Mouse (Mus musculus): ENCODE measurements at regions not wholly inside any gene's neighbourhood (a gene's known extent, or its start where the extent isn't known, plus 50 kb on each side); places are given as distances from the start of the nearest gene placed in this dataset.

GRCm38 (mm10) chr16:78101415-78102326, 199.6 kb upstream of the Cxadr start:
- no peak overlapping the region for H3K27ac ChIP-seq
- DNase-seq (ENCODE audit: low read depth in 3 of 3, low spot score in 3 of 3) (no peak), ATAC-seq (ENCODE audit: insufficient read depth) (no peak)
- no peaks in the 10 kb centered on the region for H3K27me3 ChIP-seq (ENCODE audit: control insufficient read depth, insufficient read depth, low read length)
- no peak overlapping the region for H3K4me2 ChIP-seq (ENCODE audit: low read depth)
- no peaks in the 10 kb centered on the region for H3K36me3 ChIP-seq (replicated peaks; ENCODE audit: control insufficient read depth, insufficient read depth, low read depth)
- no peaks in the 10 kb centered on the region for H3K4me1 ChIP-seq (replicated peaks; ENCODE audit: control insufficient read depth in 2 of 2, insufficient read depth in 2 of 2, low read length in 1 of 2)
- WGBS (ENCODE audit: insufficient replicate concordance) = 52% methylated on average over 14 of the region's 14 CpGs
- H3K9me3 ChIP-seq (ENCODE audit: control insufficient read depth, low read length) = no peaks in the 10 kb centered on the region
- H3K4me3 ChIP-seq (ENCODE audit: insufficient read depth in 1 of 2, low read depth in 2 of 2, low read length in 2 of 2) = no peak overlapping the region
- TF ChIP-seq CTCF (IDR thresholded peaks at IDR 0.05; ENCODE audit: low read depth) (no peak), EP300 (IDR thresholded peaks at IDR 0.05; ENCODE audit: low read depth) (no peak)
- no peak overlapping the region for H3K9ac ChIP-seq (replicated peaks)

- Histone ChIP-seq H3K9ac (replicated peaks) (no peak overlapping the region), H3K4me3 (ENCODE audit: insufficient read depth in 1 of 2, low read depth in 2 of 2, low read length in 2 of 2) (no peak overlapping the region)
- WGBS (ENCODE audit: insufficient replicate concordance) = 64% methylated on average over 2 of the region's 2 CpGs
Measured at GRCm38 (mm10) chr16:78099842-78100241, 201.4 kb upstream of the Cxadr start.

GRCm38 (mm10) chr16:78099114-78099513, 202.2 kb upstream of the Cxadr start:
- Histone ChIP-seq H3K36me3 (replicated peaks; ENCODE audit: control insufficient read depth, insufficient read depth, low read depth) (no peaks in the 10 kb centered on the region), H3K4me1 (replicated peaks; ENCODE audit: control insufficient read depth in 2 of 2, insufficient read depth in 2 of 2, low read length in 1 of 2) (no peaks in the 10 kb centered on the region), H3K27ac (no peak overlapping the region), H3K4me2 (ENCODE audit: low read depth) (no peak overlapping the region), H3K27me3 (ENCODE audit: control insufficient read depth, insufficient read depth, low read length) (no peaks in the 10 kb centered on the region), H3K9me3 (ENCODE audit: control insufficient read depth, low read length) (no peaks in the 10 kb centered on the region), H3K4me3 (ENCODE audit: insufficient read depth in 1 of 2, low read depth in 2 of 2, low read length in 2 of 2) (no peak overlapping the region), H3K9ac (replicated peaks) (no peak overlapping the region)
- 62% methylated on average over 6 of the region's 6 CpGs for WGBS (ENCODE audit: insufficient replicate concordance)
- TF ChIP-seq EP300 (IDR thresholded peaks at IDR 0.05; ENCODE audit: low read depth) = no peak
- no peak for TF ChIP-seq CTCF (IDR thresholded peaks at IDR 0.05; ENCODE audit: low read depth)
- ATAC-seq (ENCODE audit: insufficient read depth) = no peak
- DNase-seq (ENCODE audit: low read depth in 3 of 3, low spot score in 3 of 3) = no peak

More at GRCm38 (mm10) chr16:78099842-78100241, 201.4 kb upstream of the Cxadr start:
- ATAC-seq (ENCODE audit: insufficient read depth) = no peak
- no peak overlapping the region for H3K4me2 ChIP-seq (ENCODE audit: low read depth)
- no peaks in the 10 kb centered on the region for H3K27me3 ChIP-seq (ENCODE audit: control insufficient read depth, insufficient read depth, low read length)
- no peaks in the 10 kb centered on the region for H3K36me3 ChIP-seq (replicated peaks; ENCODE audit: control insufficient read depth, insufficient read depth, low read depth)
- H3K4me1 ChIP-seq (replicated peaks; ENCODE audit: control insufficient read depth in 2 of 2, insufficient read depth in 2 of 2, low read length in 1 of 2) = no peaks in the 10 kb centered on the region
- H3K27ac ChIP-seq = no peak overlapping the region
- H3K9me3 ChIP-seq (ENCODE audit: control insufficient read depth, low read length) = no peaks in the 10 kb centered on the region
- TF ChIP-seq CTCF (IDR thresholded peaks at IDR 0.05; ENCODE audit: low read depth) (no peak), EP300 (IDR thresholded peaks at IDR 0.05; ENCODE audit: low read depth) (no peak)
- DNase-seq (ENCODE audit: low read depth in 3 of 3, low spot score in 3 of 3) = no peak

GRCm38 (mm10) chr16:78098555-78098954, 202.7 kb upstream of the Cxadr start:
- TF ChIP-seq CTCF (IDR thresholded peaks at IDR 0.05; ENCODE audit: low read depth) (no peak), EP300 (IDR thresholded peaks at IDR 0.05; ENCODE audit: low read depth) (no peak)
- 65% methylated on average over 6 of the region's 6 CpGs for WGBS (ENCODE audit: insufficient replicate concordance)
- Histone ChIP-seq H3K27me3 (ENCODE audit: control insufficient read depth, insufficient read depth, low read length) (no peaks in the 10 kb centered on the region), H3K9ac (replicated peaks) (no peak overlapping the region), H3K4me1 (replicated peaks; ENCODE audit: control insufficient read depth in 2 of 2, insufficient read depth in 2 of 2, low read length in 1 of 2) (no peaks in the 10 kb centered on the region), H3K27ac (no peak overlapping the region), H3K4me2 (ENCODE audit: low read depth) (no peak overlapping the region), H3K9me3 (ENCODE audit: control insufficient read depth, low read length) (no peaks in the 10 kb centered on the region), H3K36me3 (replicated peaks; ENCODE audit: control insufficient read depth, insufficient read depth, low read depth) (no peaks in the 10 kb centered on the region), H3K4me3 (ENCODE audit: insufficient read depth in 1 of 2, low read depth in 2 of 2, low read length in 2 of 2) (no peak overlapping the region)
- no peak for DNase-seq (ENCODE audit: low read depth in 3 of 3, low spot score in 3 of 3)
- ATAC-seq (ENCODE audit: insufficient read depth) = no peak

- Histone ChIP-seq H3K27me3 (ENCODE audit: control insufficient read depth, insufficient read depth, low read length) (no peaks in the 10 kb centered on the region), H3K4me2 (ENCODE audit: low read depth) (no peak overlapping the region), H3K27ac (no peak overlapping the region), H3K9me3 (ENCODE audit: control insufficient read depth, low read length) (no peaks in the 10 kb centered on the region), H3K36me3 (replicated peaks; ENCODE audit: control insufficient read depth, insufficient read depth, low read depth) (no peaks in the 10 kb centered on the region), H3K4me3 (ENCODE audit: insufficient read depth in 1 of 2, low read depth in 2 of 2, low read length in 2 of 2) (no peak overlapping the region), H3K4me1 (replicated peaks; ENCODE audit: control insufficient read depth in 2 of 2, insufficient read depth in 2 of 2, low read length in 1 of 2) (no peaks in the 10 kb centered on the region), H3K9ac (replicated peaks) (no peak overlapping the region)
- ATAC-seq (ENCODE audit: insufficient read depth) = no peak
- no peak for DNase-seq (ENCODE audit: low read depth in 3 of 3, low spot score in 3 of 3)
- WGBS (ENCODE audit: insufficient replicate concordance) = 31% methylated on average over 1 of the region's 1 CpGs
- no peak for TF ChIP-seq CTCF (IDR thresholded peaks at IDR 0.05; ENCODE audit: low read depth)
- TF ChIP-seq EP300 (IDR thresholded peaks at IDR 0.05; ENCODE audit: low read depth) = no peak
Measured at GRCm38 (mm10) chr16:78096571-78096970, 204.7 kb upstream of the Cxadr start.

Measured in liver, embryonic 14.5 days (tissue).